Mouse (Mus musculus): ENCODE data around the gene Kdelc1. TPM values are rescaled to one million over a fixed set of nuclear protein-coding genes. Genes with fewer than 3 reads are reported as not detected.
A peak's percentile ranks its signal among the peaks of the same experiment; 100 is the strongest.

Gene Kdelc1
- polyA plus RNA-seq, 1 experiment, result 16.6 TPM

- H3K4me3 ChIP-seq (replicated peaks; ENCODE audit: extremely low read depth, low read depth, low read length), result peak overlapping the region; percentile 72
- WGBS, result under 1% methylated on average over 55 of the region's 55 CpGs
- TF ChIP-seq CTCF (IDR thresholded peaks at IDR 0.05; ENCODE audit: insufficient read depth, low read length) (no peak), POLR2A (IDR thresholded peaks at IDR 0.05; ENCODE audit: borderline replicate concordance, extremely low read depth, low read depth, low read length) (0 out of 2 replicates have a peak, but pooled peaks have one; percentile 12)
- peak; percentile 30 for DNase-seq
- H3K4me1 ChIP-seq (ENCODE audit: control insufficient read depth, insufficient read depth, low read length), result no peaks in the 10 kb centered on the region
Measured at GRCm38 (mm10) chr1:44101448-44102225, 17.0 kb downstream of the Kdelc1 start.

GRCm38 (mm10) chr1:44064625-44065024 is 54.0 kb downstream of the Kdelc1 start:
- WGBS, result 6% methylated on average over 1 of the region's 1 CpGs
- DNase-seq, result peak; percentile 37
- Histone ChIP-seq H3K4me1 (ENCODE audit: control insufficient read depth, insufficient read depth, low read length) (no peaks in the 10 kb centered on the region), H3K4me3 (replicated peaks; ENCODE audit: extremely low read depth, low read depth, low read length) (no peak overlapping the region)
- TF ChIP-seq POLR2A (IDR thresholded peaks at IDR 0.05; ENCODE audit: borderline replicate concordance, extremely low read depth, low read depth, low read length) (no peak), CTCF (IDR thresholded peaks at IDR 0.05; ENCODE audit: insufficient read depth, low read length) (no peak)

GRCm38 (mm10) chr1:44063439-44063838 is 55.2 kb downstream of the Kdelc1 start:
- H3K4me1 ChIP-seq (ENCODE audit: control insufficient read depth, insufficient read depth, low read length), result no peaks in the 10 kb centered on the region
- DNase-seq, result no peak
- WGBS, result 95% methylated on average over 6 of the region's 6 CpGs
- TF ChIP-seq POLR2A (IDR thresholded peaks at IDR 0.05; ENCODE audit: borderline replicate concordance, extremely low read depth, low read depth, low read length) (no peak), CTCF (IDR thresholded peaks at IDR 0.05; ENCODE audit: insufficient read depth, low read length) (no peak)
- no peak overlapping the region for H3K4me3 ChIP-seq (replicated peaks; ENCODE audit: extremely low read depth, low read depth, low read length)

GRCm38 (mm10) chr1:44061836-44062235 is 56.8 kb downstream of the Kdelc1 start, which contains the start of gene Gm8251:
Gene Gm8251 (minus strand): TSS chr1:44061936.
- TF ChIP-seq CTCF (IDR thresholded peaks at IDR 0.05; ENCODE audit: insufficient read depth, low read length) (no peak), POLR2A (IDR thresholded peaks at IDR 0.05; ENCODE audit: borderline replicate concordance, extremely low read depth, low read depth, low read length) (no peak)
- no peak within 1 kb of the TSS for H3K4me3 ChIP-seq (replicated peaks; ENCODE audit: extremely low read depth, low read depth, low read length)
- 85% methylated on average over 2 of the region's 2 CpGs for WGBS
- DNase-seq, result no peak
- H3K4me1 ChIP-seq (ENCODE audit: control insufficient read depth, insufficient read depth, low read length), result no peaks in the 10 kb centered on the region

- no peak overlapping the region for H3K4me3 ChIP-seq (replicated peaks; ENCODE audit: extremely low read depth, low read depth, low read length)
- no peak for DNase-seq
- H3K4me1 ChIP-seq (ENCODE audit: control insufficient read depth, insufficient read depth, low read length), result no peaks in the 10 kb centered on the region
- WGBS, result 63% methylated on average over 3 of the region's 3 CpGs
- TF ChIP-seq CTCF (IDR thresholded peaks at IDR 0.05; ENCODE audit: insufficient read depth, low read length), result no peak
- TF ChIP-seq POLR2A (IDR thresholded peaks at IDR 0.05; ENCODE audit: borderline replicate concordance, extremely low read depth, low read depth, low read length), result no peak
Measured at GRCm38 (mm10) chr1:44057805-44058204, 60.8 kb downstream of the Kdelc1 start.

Other genes with a start within 250 kb of the Kdelc1 start
- 4.7 and 8.4 TPM in 2 replicates for gene Tpp2, start 185.2 kb downstream of the Kdelc1 start, polyA plus RNA-seq (2012; rRNA removed)
- not detected in 2 replicates for gene Mettl21c, start 98.8 kb downstream of the Kdelc1 start, polyA plus RNA-seq (2012; rRNA removed)
- not detected in 2 replicates for gene Gm8251, start 56.9 kb downstream of the Kdelc1 start, polyA plus RNA-seq (2012; rRNA removed)
- 3.7 and 5.0 TPM in 2 replicates for gene Tex30, start 16.4 kb downstream of the Kdelc1 start, polyA plus RNA-seq (2012; rRNA removed)
- gene Bivm, start 149 bp upstream of the Kdelc1 start, polyA plus RNA-seq (2012; rRNA removed), result 4.6 and 6.2 TPM in 2 replicates
- 4.7 and 5.5 TPM in 2 replicates for gene Ercc5, start 28.9 kb upstream of the Kdelc1 start, polyA plus RNA-seq (2012; rRNA removed)
- 0.34 TPM in 2 replicates for gene Mettl21e, start 100.2 kb upstream of the Kdelc1 start, polyA plus RNA-seq (2012; rRNA removed)

Data from lung, adult 2 months (tissue).